Mouse (Mus musculus): ENCODE data around the gene Mrpl10.

DNA sequence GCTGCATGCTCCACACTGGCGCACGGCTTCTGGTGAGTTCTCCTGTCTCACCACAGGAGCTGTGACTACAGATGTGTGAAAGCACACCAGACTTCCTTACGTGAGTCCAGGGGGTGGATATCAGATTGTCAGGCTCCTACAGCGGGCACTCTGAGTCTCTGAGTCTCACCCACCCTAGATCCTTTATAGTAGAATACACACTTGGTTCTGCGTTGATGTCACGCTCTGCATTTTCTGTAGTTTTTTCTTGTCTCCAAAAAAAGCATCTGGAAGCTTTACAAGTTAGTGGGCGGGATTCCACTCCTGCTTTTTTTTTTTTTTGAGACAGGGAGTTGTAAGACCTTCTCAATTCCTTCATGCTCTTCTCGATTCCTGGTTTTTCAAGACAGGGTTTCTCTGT, 3.5 kb downstream of the Mrpl10 start:
- no peak for TF ChIP-seq CTCF (IDR thresholded peaks at IDR 0.05; ENCODE audit: control insufficient read depth, insufficient read depth, insufficient read length)
- TF ChIP-seq USF1 (IDR thresholded peaks at IDR 0.05; ENCODE audit: low read depth): no peak
- no peak for TF ChIP-seq MYOG (IDR thresholded peaks at IDR 0.05; ENCODE audit: control insufficient read depth, extremely low read depth, insufficient read length)
- TF ChIP-seq MAX (IDR thresholded peaks at IDR 0.05): no peak
- TF ChIP-seq CEBPB (IDR thresholded peaks at IDR 0.05; ENCODE audit: low read depth): no peak
- TF ChIP-seq FOSL1 (IDR thresholded peaks at IDR 0.05; ENCODE audit: insufficient read depth, low read length, poor library complexity, severe bottlenecking): no peak
